Mouse (Mus musculus): Measurements from ENCODE around the gene Rnf149. TPM values are rescaled to one million over a fixed set of nuclear protein-coding genes. Genes with fewer than 3 reads are reported as not detected.

Gene Rnf149
- polyA plus RNA-seq (2015; fragmentation: Nextera tagmentation; extraction: Ambion mirVana), result 31.1 and 31.4 TPM in 2 replicates

DNA sequence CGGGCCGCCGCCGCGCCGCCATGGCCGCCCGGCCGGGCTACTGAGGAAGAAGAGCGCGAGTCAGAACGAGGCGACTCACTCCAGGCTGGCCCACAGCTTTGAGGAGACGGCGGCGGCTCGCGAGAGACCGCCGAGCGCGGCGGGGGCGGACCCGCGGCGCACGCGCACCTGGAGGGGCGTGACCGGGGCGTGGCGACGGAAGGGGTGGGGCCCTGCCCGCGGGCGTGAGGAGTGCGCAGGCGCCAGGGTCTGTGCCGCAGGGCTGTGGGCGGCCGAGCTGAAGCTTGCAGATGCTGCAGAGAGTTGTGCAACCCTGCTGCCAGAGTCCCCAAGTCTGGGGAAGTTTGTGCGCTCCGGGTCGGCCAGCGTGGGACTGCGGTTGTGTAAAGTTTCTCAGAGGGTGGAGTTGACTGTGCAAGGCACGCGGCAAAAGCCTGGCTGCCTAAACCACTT, at the start of gene Rnf149:
Rnf149 (minus strand) TSS at position 153 of the 453 bp plus-strand sequence.
- H3K9me3 ChIP-seq, result no peaks in the 10 kb centered on the region
- peak within 1 kb of the TSS; percentile 96 for H3K9ac ChIP-seq
- H3K27me3 ChIP-seq, result no peaks in the 10 kb centered on the region
- under 1% methylated on average over 48 of the region's 49 CpGs for WGBS
- peak; percentile 96 for ATAC-seq (ENCODE audit: low read depth)
- peak within 1 kb of the TSS; percentile 80 for H3K4me2 ChIP-seq
- H3K4me1 ChIP-seq (replicated peaks), result peaks cover 23% of the 10 kb centered on the region
- H3K4me3 ChIP-seq, result peak within 1 kb of the TSS; percentile 68
- peak within 1 kb of the TSS; percentile 99 for H3K27ac ChIP-seq (replicated peaks)
- H3K36me3 ChIP-seq, result no peaks in the 10 kb centered on the region

DNA sequence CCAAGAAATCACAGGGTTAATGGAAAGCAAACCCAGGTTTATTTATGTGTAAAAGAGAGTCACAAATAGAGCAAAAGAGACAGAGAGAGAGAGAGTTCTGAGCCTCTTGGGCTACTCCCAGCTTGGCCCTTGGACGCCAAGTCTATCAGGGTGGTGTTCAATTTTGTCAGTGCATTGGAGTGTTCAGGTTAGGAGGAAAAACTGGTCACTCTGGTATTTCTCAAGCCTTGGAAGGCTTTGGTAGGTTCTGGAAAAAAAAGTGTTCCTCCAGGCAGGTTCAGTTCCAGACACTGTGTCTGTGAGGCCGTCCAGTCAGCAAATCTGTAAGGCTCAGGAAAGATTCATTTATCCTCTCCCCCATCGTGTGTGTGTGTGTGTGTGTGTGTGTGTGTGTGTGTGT, 48.3 kb upstream of the Rnf149 start:
- no peak overlapping the region for H3K4me2 ChIP-seq
- no peaks in the 10 kb centered on the region for H3K27me3 ChIP-seq
- no peaks in the 10 kb centered on the region for H3K4me1 ChIP-seq (replicated peaks)
- H3K27ac ChIP-seq (replicated peaks), result no peak overlapping the region
- H3K4me3 ChIP-seq, result no peak overlapping the region
- 0 out of 2 replicates have a peak, but pooled peaks cover 2% of the 10 kb centered on the region for H3K36me3 ChIP-seq
- 59% methylated on average over 3 of the region's 3 CpGs for WGBS
- H3K9me3 ChIP-seq, result no peaks in the 10 kb centered on the region
- H3K9ac ChIP-seq, result no peak overlapping the region
- no peak for ATAC-seq (ENCODE audit: low read depth)

DNA sequence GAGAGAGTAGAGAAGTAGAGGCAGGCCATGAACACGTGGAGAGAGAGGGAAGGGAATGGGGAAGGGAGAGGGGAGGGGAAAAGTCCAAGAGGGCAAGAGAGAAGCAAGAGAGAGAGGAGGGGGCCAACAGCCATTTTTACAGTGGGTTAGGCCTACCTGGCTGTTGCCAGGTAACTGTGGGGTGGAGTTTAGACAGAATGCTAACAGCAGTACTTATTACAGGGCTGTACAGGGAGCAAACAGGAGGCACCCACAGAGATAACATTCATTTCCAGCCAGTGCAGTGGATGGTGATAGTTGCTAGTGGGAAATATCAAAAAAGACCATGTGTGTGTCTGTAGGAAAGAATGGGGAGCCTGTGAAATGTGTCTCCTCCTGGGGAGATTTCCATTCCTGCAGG, 46.5 kb upstream of the Rnf149 start:
- Histone ChIP-seq H3K4me2 (no peak overlapping the region), H3K4me3 (no peak overlapping the region), H3K27ac (replicated peaks) (no peak overlapping the region), H3K36me3 (0 out of 2 replicates have a peak, but pooled peaks cover 2% of the 10 kb centered on the region), H3K9me3 (no peaks in the 10 kb centered on the region), H3K27me3 (no peaks in the 10 kb centered on the region), H3K4me1 (replicated peaks) (peaks cover 8% of the 10 kb centered on the region), H3K9ac (no peak overlapping the region)
- ATAC-seq (ENCODE audit: low read depth), result no peak
- WGBS, result 63% methylated on average over 1 of the region's 1 CpGs

DNA sequence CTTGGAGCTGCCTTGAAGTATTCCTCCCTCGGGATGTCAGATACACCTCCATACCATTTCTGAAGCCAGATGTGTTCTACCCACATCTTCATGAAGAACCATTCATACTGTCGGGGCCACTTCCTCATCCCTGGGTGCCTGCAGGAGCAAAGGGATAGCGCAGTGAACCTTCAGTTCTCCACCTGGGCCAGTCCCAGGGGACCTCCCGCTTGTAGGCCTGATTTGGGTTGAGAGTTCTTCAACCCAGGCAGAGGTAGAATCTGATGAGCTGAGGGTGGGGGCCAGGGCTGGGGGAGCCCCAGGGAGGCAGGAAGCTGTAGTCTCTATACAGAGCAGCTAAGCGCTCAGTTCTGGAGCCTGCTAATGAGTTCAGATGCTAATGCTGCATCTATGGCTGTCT, 45.9 kb upstream of the Rnf149 start:
- no peak overlapping the region for H3K4me3 ChIP-seq
- 0 out of 2 replicates have a peak, but pooled peaks cover 2% of the 10 kb centered on the region for H3K36me3 ChIP-seq
- WGBS, result 91% methylated on average over 5 of the region's 5 CpGs
- H3K27ac ChIP-seq (replicated peaks), result no peak overlapping the region
- no peaks in the 10 kb centered on the region for H3K27me3 ChIP-seq
- H3K9ac ChIP-seq, result no peak overlapping the region
- no peak overlapping the region for H3K4me2 ChIP-seq
- H3K9me3 ChIP-seq, result no peaks in the 10 kb centered on the region
- peaks cover 14% of the 10 kb centered on the region for H3K4me1 ChIP-seq (replicated peaks)
- ATAC-seq (ENCODE audit: low read depth), result no peak

DNA sequence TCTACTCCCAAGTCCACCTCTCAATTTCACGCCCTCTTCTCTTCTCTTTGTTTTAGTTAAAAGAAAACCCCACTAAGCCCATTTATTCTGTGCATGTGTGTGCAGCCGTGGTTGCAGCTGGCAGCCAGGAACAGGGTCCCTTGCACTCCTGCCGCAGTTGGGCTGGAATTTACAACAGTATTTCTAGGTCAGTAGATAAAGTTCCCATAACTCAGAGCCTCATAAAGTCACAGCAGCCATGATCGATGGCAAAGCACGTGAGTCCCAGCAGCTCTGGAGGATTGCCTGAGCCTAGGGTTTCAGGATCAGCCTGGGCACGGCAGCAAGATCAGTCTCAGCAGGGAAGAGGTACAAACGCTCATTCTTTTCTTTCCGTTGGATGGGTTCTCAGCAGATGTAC, 41.3 kb upstream of the Rnf149 start:
- 16% methylated on average over 8 of the region's 8 CpGs for WGBS
- H3K4me3 ChIP-seq, result no peak overlapping the region
- peak overlapping the region; percentile 24; the same call in 1 of the 2 replicates for H3K4me2 ChIP-seq
- H3K4me1 ChIP-seq (replicated peaks), result peaks cover 17% of the 10 kb centered on the region
- 0 out of 2 replicates have a peak, but pooled peaks cover 2% of the 10 kb centered on the region for H3K36me3 ChIP-seq
- H3K9ac ChIP-seq, result no peak overlapping the region
- no peaks in the 10 kb centered on the region for H3K9me3 ChIP-seq
- ATAC-seq (ENCODE audit: low read depth), result peak; percentile 68; the same call in 1 of the 2 replicates
- H3K27me3 ChIP-seq, result no peaks in the 10 kb centered on the region
- H3K27ac ChIP-seq (replicated peaks), result peak overlapping the region; percentile 6; the same call in 1 of the 2 replicates

DNA sequence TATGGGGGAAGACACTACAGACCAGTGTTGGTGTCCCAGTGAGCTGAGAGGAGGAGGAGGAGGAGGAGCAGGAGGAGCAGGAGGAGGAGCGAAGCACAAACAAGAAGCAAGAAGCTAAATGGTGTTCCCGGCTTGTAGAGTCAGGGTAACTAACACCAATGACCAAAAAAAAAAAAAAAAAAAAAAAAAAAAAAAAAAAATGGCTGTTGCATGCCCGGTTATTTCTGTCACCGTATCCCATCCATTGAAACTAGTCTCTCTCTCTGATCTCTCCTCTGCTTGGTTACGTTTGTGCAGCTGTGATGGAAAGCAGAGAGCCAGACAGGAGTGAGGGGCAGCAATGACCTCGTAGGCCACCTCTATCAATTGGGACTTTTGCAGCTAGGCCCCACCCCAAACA, 38.3 kb upstream of the Rnf149 start:
- 71% methylated on average over 6 of the region's 6 CpGs for WGBS
- H3K9ac ChIP-seq, result no peak overlapping the region
- H3K4me3 ChIP-seq, result no peak overlapping the region
- H3K36me3 ChIP-seq, result 0 out of 2 replicates have a peak, but pooled peaks cover under 1% of the 10 kb centered on the region
- H3K27me3 ChIP-seq, result no peaks in the 10 kb centered on the region
- H3K4me1 ChIP-seq (replicated peaks), result peaks cover 17% of the 10 kb centered on the region
- ATAC-seq (ENCODE audit: low read depth), result no peak
- H3K4me2 ChIP-seq, result no peak overlapping the region
- no peaks in the 10 kb centered on the region for H3K9me3 ChIP-seq
- no peak overlapping the region for H3K27ac ChIP-seq (replicated peaks)

DNA sequence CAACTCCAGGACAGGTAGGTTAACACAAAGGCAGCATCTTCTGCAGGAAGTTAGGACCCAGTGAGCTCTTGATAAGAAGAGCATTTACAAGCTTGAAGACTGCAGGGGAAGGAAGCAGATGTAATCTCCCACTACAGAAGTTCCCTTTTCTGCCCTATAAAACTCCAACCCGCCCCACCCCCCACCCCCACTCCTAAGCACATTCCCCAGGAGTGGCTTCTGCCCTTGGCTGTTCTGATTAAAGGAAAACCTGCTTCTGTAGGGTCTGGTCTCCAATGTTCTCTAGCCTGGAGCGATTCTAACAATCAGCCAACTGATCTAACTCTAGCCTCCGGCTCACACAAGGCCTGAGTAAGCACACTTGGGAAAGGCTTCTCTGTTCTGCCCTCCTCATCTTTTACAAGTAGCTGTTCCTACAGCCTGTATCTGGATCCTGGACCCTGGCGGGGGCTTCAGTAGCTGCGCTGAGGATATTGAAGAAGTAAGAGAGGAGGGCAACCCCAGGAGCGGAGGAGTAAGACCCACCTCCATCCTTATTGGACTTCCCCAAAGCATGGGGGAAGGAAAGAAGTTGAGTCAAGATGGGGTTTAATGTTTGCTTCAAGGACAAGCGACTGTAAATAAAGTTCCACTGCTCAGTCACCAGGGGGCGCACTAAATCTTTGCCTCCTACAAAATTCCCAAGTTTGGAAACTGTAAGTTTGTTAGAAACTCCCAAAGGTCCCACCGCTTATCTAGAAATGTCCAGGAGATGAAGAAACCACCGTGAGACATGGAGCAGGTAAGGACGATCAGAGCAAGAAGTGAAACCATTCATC, 37.5 kb upstream of the Rnf149 start:
- no peak overlapping the region for H3K9ac ChIP-seq
- no peak overlapping the region for H3K27ac ChIP-seq (replicated peaks)
- H3K9me3 ChIP-seq, result no peaks in the 10 kb centered on the region
- no peaks in the 10 kb centered on the region for H3K27me3 ChIP-seq
- no peak overlapping the region for H3K4me2 ChIP-seq
- H3K4me3 ChIP-seq, result no peak overlapping the region
- no peaks in the 10 kb centered on the region for H3K36me3 ChIP-seq
- WGBS, result 32% methylated on average over 11 of the region's 11 CpGs
- H3K4me1 ChIP-seq (replicated peaks), result peaks cover 17% of the 10 kb centered on the region
- ATAC-seq (ENCODE audit: low read depth), result no peak

DNA sequence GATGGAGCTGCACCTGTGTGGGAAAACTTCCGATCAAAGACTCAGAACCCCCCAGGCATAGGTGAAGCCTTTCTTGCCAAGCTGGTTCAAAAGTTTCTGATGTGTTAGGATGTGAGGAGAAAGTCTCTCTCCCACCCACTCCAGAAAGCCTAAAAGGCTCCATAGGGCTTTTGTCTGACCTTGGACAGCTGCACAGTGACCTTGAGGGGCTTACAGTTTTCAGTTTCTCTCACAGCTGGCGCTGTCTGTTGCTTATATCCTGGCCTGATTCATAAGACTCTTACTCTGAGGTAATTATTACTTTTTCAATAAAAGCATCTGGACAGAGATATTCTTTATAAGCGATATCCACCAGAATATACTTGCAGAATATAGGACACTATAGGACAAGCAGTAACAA, 35.9 kb upstream of the Rnf149 start:
- H3K27ac ChIP-seq (replicated peaks), result no peak overlapping the region
- H3K4me3 ChIP-seq, result no peak overlapping the region
- no peaks in the 10 kb centered on the region for H3K36me3 ChIP-seq
- H3K4me1 ChIP-seq (replicated peaks), result peaks cover 2% of the 10 kb centered on the region; the same call in 1 of the 2 replicates
- 85% methylated on average over 3 of the region's 3 CpGs for WGBS
- H3K27me3 ChIP-seq, result no peaks in the 10 kb centered on the region
- no peak overlapping the region for H3K4me2 ChIP-seq
- H3K9me3 ChIP-seq, result no peaks in the 10 kb centered on the region
- ATAC-seq (ENCODE audit: low read depth), result no peak
- H3K9ac ChIP-seq, result no peak overlapping the region

DNA sequence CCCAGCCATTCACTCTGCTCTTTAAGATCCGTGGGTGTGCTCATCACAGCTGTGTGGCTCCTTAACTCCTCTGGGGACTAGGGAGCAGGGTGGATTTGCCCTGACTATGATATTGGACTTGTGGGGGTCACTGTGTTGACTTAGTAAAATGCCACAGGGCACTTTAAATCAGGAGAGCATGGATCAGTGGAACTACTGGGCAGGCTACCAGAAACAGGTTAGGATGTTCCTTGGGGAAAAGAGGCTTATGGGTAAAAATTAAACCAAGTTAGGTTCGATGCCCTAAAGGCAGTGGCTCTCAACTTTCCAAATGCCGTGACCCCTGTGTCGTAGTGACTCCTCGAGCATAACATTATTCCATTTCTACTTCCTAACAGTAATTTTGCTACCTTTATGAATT, 35.3 kb upstream of the Rnf149 start:
- Histone ChIP-seq H3K9ac (no peak overlapping the region), H3K27ac (replicated peaks) (no peak overlapping the region)

DNA sequence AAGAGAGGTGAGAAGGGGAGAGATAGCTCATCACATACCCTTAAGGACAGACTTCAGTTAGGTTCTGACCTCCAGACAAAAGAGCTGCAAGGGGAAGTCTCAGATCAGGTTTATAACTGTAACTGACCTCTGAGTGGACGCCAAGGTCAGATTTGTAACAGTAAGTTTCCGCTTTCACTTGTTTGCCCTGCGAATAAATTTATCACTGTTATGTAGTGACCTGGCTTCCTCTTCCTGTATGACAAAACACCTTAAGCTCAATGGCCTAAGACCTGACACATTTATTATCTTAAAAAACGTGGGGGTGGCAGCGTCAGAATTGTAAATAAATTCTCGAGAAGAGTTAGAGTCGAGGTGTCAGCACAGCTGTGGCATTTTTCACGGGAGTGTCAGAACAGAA, 31.3 kb upstream of the Rnf149 start:
- Histone ChIP-seq H3K27ac (replicated peaks) (no peak overlapping the region), H3K4me3 (no peak overlapping the region), H3K4me1 (replicated peaks) (no peaks in the 10 kb centered on the region), H3K4me2 (no peak overlapping the region), H3K9ac (no peak overlapping the region), H3K36me3 (no peaks in the 10 kb centered on the region), H3K9me3 (no peaks in the 10 kb centered on the region), H3K27me3 (no peaks in the 10 kb centered on the region)
- no peak for ATAC-seq (ENCODE audit: low read depth)
- 67% methylated on average over 8 of the region's 8 CpGs for WGBS

More for the DNA sequence above, 35.3 kb upstream of the Rnf149 start:
- H3K4me3 ChIP-seq, result no peak overlapping the region
- no peak overlapping the region for H3K4me2 ChIP-seq
- ATAC-seq (ENCODE audit: low read depth), result no peak
- 82% methylated on average over 5 of the region's 5 CpGs for WGBS
- H3K27me3 ChIP-seq, result no peaks in the 10 kb centered on the region
- no peaks in the 10 kb centered on the region for H3K4me1 ChIP-seq (replicated peaks)
- no peaks in the 10 kb centered on the region for H3K36me3 ChIP-seq
- no peaks in the 10 kb centered on the region for H3K9me3 ChIP-seq

DNA sequence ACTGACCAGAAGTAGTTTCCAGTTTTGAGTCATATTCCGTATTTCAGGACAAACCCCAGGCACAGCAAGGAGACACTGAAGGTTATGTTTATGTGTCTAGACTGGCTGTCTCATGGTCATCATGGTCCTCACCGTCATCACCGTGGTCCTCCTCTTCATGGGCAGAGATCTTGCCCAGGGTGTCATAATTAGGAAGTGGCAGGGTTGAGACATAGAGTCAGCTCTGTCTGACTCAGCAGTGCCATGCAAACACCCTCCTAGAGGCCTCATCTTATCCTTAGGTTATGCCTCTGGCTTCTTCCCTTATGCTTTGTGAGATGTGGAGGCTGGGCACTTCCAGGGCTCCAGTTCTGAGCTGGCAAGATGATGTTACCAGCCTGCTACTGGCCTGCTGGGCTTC, 25.3 kb upstream of the Rnf149 start:
- WGBS, result 96% methylated on average over 3 of the region's 3 CpGs
- no peak overlapping the region for H3K4me3 ChIP-seq
- no peak for ATAC-seq (ENCODE audit: low read depth)

DNA sequence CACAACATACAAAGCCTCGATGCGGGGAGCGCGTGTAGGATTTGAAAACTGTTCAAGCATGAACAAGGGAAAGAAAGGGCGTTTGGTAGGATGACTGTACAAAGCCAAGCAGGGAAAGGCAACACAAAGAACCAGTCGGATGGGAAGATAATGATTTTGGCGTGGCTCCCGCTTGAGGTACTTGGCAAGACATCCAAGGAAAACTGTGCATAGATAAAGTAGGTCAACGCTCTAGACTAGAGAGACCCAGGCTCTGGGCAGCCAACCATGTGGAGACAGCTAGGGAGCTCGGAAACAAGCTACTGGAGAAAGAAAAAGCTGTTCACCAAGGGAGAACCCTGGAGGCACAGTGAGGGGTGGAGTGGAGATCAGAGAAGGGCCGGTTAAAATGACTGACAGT, 21.5 kb upstream of the Rnf149 start:
- Histone ChIP-seq H3K4me3 (no peak overlapping the region), H3K9ac (no peak overlapping the region), H3K36me3 (no peaks in the 10 kb centered on the region), H3K9me3 (peaks cover 9% of the 10 kb centered on the region; the same call in 1 of the 2 replicates), H3K4me2 (no peak overlapping the region), H3K27me3 (no peaks in the 10 kb centered on the region), H3K27ac (replicated peaks) (no peak overlapping the region), H3K4me1 (replicated peaks) (no peaks in the 10 kb centered on the region)
- 72% methylated on average over 11 of the region's 11 CpGs for WGBS
- no peak for ATAC-seq (ENCODE audit: low read depth)

More for the DNA sequence above, 25.3 kb upstream of the Rnf149 start:
- Histone ChIP-seq H3K4me1 (replicated peaks) (no peaks in the 10 kb centered on the region), H3K9me3 (peaks cover 9% of the 10 kb centered on the region; the same call in 1 of the 2 replicates), H3K9ac (no peak overlapping the region), H3K27me3 (no peaks in the 10 kb centered on the region), H3K4me2 (no peak overlapping the region), H3K27ac (replicated peaks) (no peak overlapping the region), H3K36me3 (no peaks in the 10 kb centered on the region)

Data from neural tube, embryonic 13.5 days (tissue).